Mouse (Mus musculus) CH12.LX (cell line): ENCODE results near the gene Pkib. TPM values are rescaled to one million over a fixed set of nuclear protein-coding genes. Genes with fewer than 3 reads are reported as not detected.

Experiments used
- DNase-seq: peaks from one replicate; pipeline ENCODE4 v3.0.0-alpha.2; 2013; ENCODE audit errors: extremely low read depth
- H3K27ac ChIP-seq: 2 replicates; pipeline ENCODE4 v1.5.1; 2012; ENCODE audit warnings: low read depth, mild to moderate bottlenecking, control low read depth, moderate library complexity; ENCODE audit not compliant: insufficient read depth
- H3K27me3 ChIP-seq: replicated peaks from 2 replicates; pipeline ENCODE3; 2012; ENCODE audit warnings: inconsistent platforms
- H3K36me3 ChIP-seq, 2 experiments: replicated peaks in 1 of 2; 2 replicates each; pipeline versions ENCODE3 to v1.6.1; 2012; ENCODE audit warnings: inconsistent platforms in 1 of 2, low read length in 1 of 2, mild to moderate bottlenecking in 1 of 2, mixed read lengths in 1 of 2, moderate library complexity in 1 of 2; ENCODE audit not compliant: control insufficient read depth in 1 of 2, insufficient read depth in 1 of 2
- H3K4me1 ChIP-seq, 2 experiments: 2 replicates each; pipeline ENCODE4 v1.6.1; 2012; ENCODE audit warnings: inconsistent platforms in 1 of 2, moderate library complexity in 1 of 2; ENCODE audit not compliant: insufficient read depth in 2 of 2, control insufficient read depth in 1 of 2
- H3K4me2 ChIP-seq: 2 replicates; pipeline ENCODE4 v1.6.1; 2012; ENCODE audit warnings: low read depth, mild to moderate bottlenecking, control low read depth; ENCODE audit not compliant: poor library complexity, insufficient read depth, severe bottlenecking
- H3K4me3 ChIP-seq, 3 experiments: fragments of 150-350 bp in 1 of 3; sonication (generic) in 1 of 3; replicated peaks in 1 of 3; 2 replicates each; pipeline versions ENCODE3 to v1.5.1; 2011 to 2012; ENCODE audit warnings: low read depth in 2 of 3, low read length in 2 of 3, mild to moderate bottlenecking in 2 of 3, moderate library complexity in 2 of 3, control low read depth in 1 of 3, improper control_type of control experiment in 1 of 3, inconsistent platforms in 1 of 3, mixed read lengths in 1 of 3; ENCODE audit not compliant: poor library complexity in 1 of 3
- H3K79me2 ChIP-seq: replicated peaks from 2 replicates; pipeline ENCODE4 v1.6.1; 2012; ENCODE audit warnings: mild to moderate bottlenecking, moderate library complexity; ENCODE audit not compliant: control insufficient read depth, poor library complexity, insufficient read depth, severe bottlenecking; ENCODE audit errors: extremely low read depth
- H3K9ac ChIP-seq: 2 replicates; pipeline ENCODE4 v1.6.1; 2012; ENCODE audit warnings: low read depth, mild to moderate bottlenecking, control low read depth, moderate library complexity; ENCODE audit not compliant: insufficient read depth
- H3K9me3 ChIP-seq: replicated peaks from 2 replicates; pipeline ENCODE3; 2012; ENCODE audit warnings: low read length, inconsistent platforms, mixed read lengths
- BHLHE40 ChIP-seq: IDR thresholded peaks from 2 replicates; pipeline ENCODE4 v1.6.1; 2011; ENCODE audit warnings: mild to moderate bottlenecking, low read depth, low read length, improper control_type of control experiment
- CHD1 ChIP-seq: IDR thresholded peaks from 2 replicates; pipeline ENCODE4 v1.6.1; 2012; ENCODE audit warnings: low read depth, low read length, improper control_type of control experiment, inconsistent platforms
- CHD2 ChIP-seq: IDR thresholded peaks from 2 replicates; pipeline ENCODE4 v1.6.1; 2011; ENCODE audit warnings: low read length, improper control_type of control experiment
- ELF1 ChIP-seq: IDR thresholded peaks from 2 replicates; pipeline ENCODE4 v1.6.1; 2014; ENCODE audit warnings: low read depth, mild to moderate bottlenecking, inconsistent platforms, low read length, improper control_type of control experiment
- EP300 ChIP-seq: IDR thresholded peaks from 2 replicates; pipeline ENCODE4 v1.6.1; 2011; ENCODE audit warnings: low read length, improper control_type of control experiment
- GABPA ChIP-seq: IDR thresholded peaks from 2 replicates; pipeline ENCODE4 v1.6.1; 2012; ENCODE audit warnings: low read depth, low read length, improper control_type of control experiment, inconsistent platforms; ENCODE audit not compliant: insufficient replicate concordance
- JUND ChIP-seq: conservative IDR thresholded peaks from 2 replicates; pipeline ENCODE4 v1.6.1; 2011; ENCODE audit warnings: low read depth, low read length, improper control_type of control experiment
- MAFK ChIP-seq: IDR thresholded peaks from 2 replicates; pipeline ENCODE4 v1.6.1; 2011; ENCODE audit warnings: low read length, improper control_type of control experiment; ENCODE audit not compliant: insufficient replicate concordance
- MAX ChIP-seq: IDR thresholded peaks from 2 replicates; pipeline ENCODE4 v1.6.1; 2011; ENCODE audit warnings: low read length, improper control_type of control experiment
- MAZ ChIP-seq: IDR thresholded peaks from 2 replicates; pipeline ENCODE4 v1.6.1; 2012; ENCODE audit warnings: low read depth, mild to moderate bottlenecking, inconsistent platforms, low read length, improper control_type of control experiment, moderate library complexity
- MEF2A ChIP-seq: IDR thresholded peaks from 2 replicates; pipeline ENCODE4 v1.6.1; 2014; ENCODE audit warnings: low read depth, mild to moderate bottlenecking, inconsistent platforms, low read length, improper control_type of control experiment, borderline replicate concordance
- MXI1 ChIP-seq: IDR thresholded peaks from 2 replicates; pipeline ENCODE4 v1.6.1; 2011; ENCODE audit warnings: mild to moderate bottlenecking, low read depth, low read length, improper control_type of control experiment
- MYC ChIP-seq: IDR thresholded peaks from 2 replicates; pipeline ENCODE4 v1.6.1; 2011; ENCODE audit warnings: low read depth, mild to moderate bottlenecking, improper control_type of control experiment, low read length
- NELFE ChIP-seq: IDR thresholded peaks from 2 replicates; pipeline ENCODE4 v1.6.1; 2011; ENCODE audit warnings: low read depth, low read length, improper control_type of control experiment
- NRF1 ChIP-seq: IDR thresholded peaks from 2 replicates; pipeline ENCODE4 v1.6.1; 2014; ENCODE audit warnings: low read depth, mild to moderate bottlenecking, inconsistent platforms, low read length, improper control_type of control experiment, moderate library complexity
- PAX5 ChIP-seq: IDR thresholded peaks from 2 replicates; pipeline ENCODE4 v1.6.1; 2012; ENCODE audit warnings: low read length, inconsistent platforms, mixed read lengths
- POLR2A ChIP-seq: IDR thresholded peaks from 2 replicates; pipeline ENCODE4 v1.6.1; 2011; ENCODE audit warnings: low read depth, mild to moderate bottlenecking, improper control_type of control experiment, low read length
- RAD21 ChIP-seq: IDR thresholded peaks from 2 replicates; pipeline ENCODE4 v1.6.1; 2011; ENCODE audit warnings: low read depth, mild to moderate bottlenecking, low read length, improper control_type of control experiment, moderate library complexity
- SMC3 ChIP-seq: IDR thresholded peaks from 2 replicates; pipeline ENCODE4 v1.6.1; 2011; ENCODE audit warnings: low read depth, low read length, improper control_type of control experiment
- TCF12 ChIP-seq: IDR thresholded peaks from 2 replicates; pipeline ENCODE4 v1.6.1; 2014; ENCODE audit warnings: low read depth, mild to moderate bottlenecking, inconsistent platforms, low read length, improper control_type of control experiment
- UBTF ChIP-seq: IDR thresholded peaks from 2 replicates; pipeline ENCODE4 v1.6.1; 2012; ENCODE audit warnings: low read depth, mild to moderate bottlenecking, inconsistent platforms, low read length, improper control_type of control experiment, moderate library complexity
- USF2 ChIP-seq: conservative IDR thresholded peaks from 2 replicates; pipeline ENCODE4 v1.6.1; 2011; ENCODE audit warnings: low read depth, low read length, improper control_type of control experiment
- ZKSCAN1 ChIP-seq: IDR thresholded peaks from 2 replicates; pipeline ENCODE4 v1.6.1; 2012; ENCODE audit warnings: low read depth, inconsistent platforms, low read length, improper control_type of control experiment, borderline replicate concordance
- ZNF384 ChIP-seq: IDR thresholded peaks from 2 replicates; pipeline ENCODE4 v1.6.1; 2012; ENCODE audit warnings: low read depth, low read length, improper control_type of control experiment, inconsistent platforms
- dilution Hi-C: fragments of 300-500 bp; cut with MboI; formaldehyde crosslinking; loops from 2 replicates; pipeline ENCODE4 v1.14.3; 2020; ENCODE audit warnings: low sequenced_read_pairs; ENCODE audit not compliant: extremely low pct_unique_long_range_greater_than_20kb, extremely low pct_ligation_motif_present
- in situ Hi-C: fragments of 300-500 bp; cut with MboI; formaldehyde crosslinking; loops from 3 replicates; pipeline ENCODE4 v1.14.3; 2019; ENCODE audit warnings: low sequenced_read_pairs, low pct_ligation_motif_present, low pct_unique_long_range_greater_than_20kb, mixed read lengths
- polyA plus RNA-seq: library from polyadenylated mRNA; unstranded; fragments of >175 nt; gene quantifications from 2 replicates; pipeline ENCODE4 v1.2.1, GENCODE M21; 2012; ENCODE audit warnings: low read depth; ENCODE audit not compliant: insufficient read length
- total RNA-seq, 2 experiments: library from RNA; depleted of rRNA; stranded (reverse); fragments of 300-350 nt in 1 of 2; fragments of >200 nt in 1 of 2; gene quantifications; 2 replicates each; pipeline ENCODE4 v1.2.3; 2012 to 2014

Pkib gene
- total and polyA plus RNA-seq, 3 experiments, result 1.3 to 4.1 (median 1.9) TPM

- DNase-seq, result no peak
- H3K27ac ChIP-seq, result no peak overlapping the region
- H3K9me3 ChIP-seq, result peaks cover 5% of the 10 kb centered on the region
- H3K4me2 ChIP-seq, result peak overlapping the region; percentile 68
- no peaks in the 10 kb centered on the region for H3K27me3 ChIP-seq
- H3K4me1 ChIP-seq, result peaks cover 4 to 44% of the 10 kb centered on the region in 2 experiments; a peak in 3 of 4 replicates
- H3K4me3 ChIP-seq, result no peak overlapping the region
- dilution Hi-C loops, result no loop called here
- no peak overlapping the region for H3K9ac ChIP-seq
- no peaks in the 10 kb centered on the region for H3K36me3 ChIP-seq
- no peaks in the 10 kb centered on the region for H3K79me2 ChIP-seq
- TF ChIP-seq ELF1 (no peak), MYC (no peak), NRF1 (no peak), GABPA (no peak), SMC3 (no peak), MXI1 (no peak), POLR2A (no peak), MAX (no peak), JUND (no peak), RAD21 (no peak), CHD1 (no peak), EP300 (no peak), NELFE (no peak), BHLHE40 (no peak)
- in situ Hi-C loops, result no loop called here
Observed at GRCm38 (mm10) chr10:57632868-57633240, 1.1 kb downstream of the Pkib start.

- dilution Hi-C loops (no loop called here), in situ Hi-C loops (no loop called here)
- Histone ChIP-seq H3K4me2 (no peak overlapping the region), H3K9me3 (no peaks in the 10 kb centered on the region), H3K27me3 (no peaks in the 10 kb centered on the region), H3K9ac (no peak overlapping the region), H3K79me2 (no peaks in the 10 kb centered on the region), H3K27ac (no peak overlapping the region), H3K36me3 (no peaks in the 10 kb centered on the region), H3K4me3 (no peak overlapping the region), H3K4me1 (peaks cover 0 to 32% of the 10 kb centered on the region in 2 experiments; a peak in 3 of 4 replicates)
- no peak for DNase-seq
- no peak for TF ChIP-seq ZNF384
- no peak for TF ChIP-seq USF2
- no peak for TF ChIP-seq PAX5
- TF ChIP-seq BHLHE40, result no peak
- no peak for TF ChIP-seq CHD2
- TF ChIP-seq ZKSCAN1, result no peak
- no peak for TF ChIP-seq MAFK
- no peak for TF ChIP-seq TCF12
- no peak for TF ChIP-seq ELF1
- TF ChIP-seq POLR2A, result no peak
- TF ChIP-seq MEF2A, result no peak
- TF ChIP-seq MAZ, result no peak
- TF ChIP-seq MAX, result no peak
- no peak for TF ChIP-seq SMC3
- no peak for TF ChIP-seq UBTF
- TF ChIP-seq JUND, result no peak
Observed at GRCm38 (mm10) chr10:57636970-57637369, 5.2 kb downstream of the Pkib start.
